Mouse (Mus musculus): Measurements from ENCODE around the gene Apex1. TPM values are rescaled to one million over a fixed set of nuclear protein-coding genes. Genes with fewer than 3 reads are reported as not detected.
"Not testable (repeated sequence)": the region's sequence is repeated elsewhere in the genome, so short reads cannot be mapped to it uniquely, and the experiment has no call there.

Apex1 gene
- total RNA-seq, 1 experiment from 2014 or later: 222 TPM

- ATAC-seq (replicated peaks; ENCODE audit: low read depth, poor library complexity, severe bottlenecking): no peak
Measured at GRCm38 (mm10) chr14:50968216-50968980, 43.6 kb downstream of the Apex1 start.

- no peak for ATAC-seq (replicated peaks; ENCODE audit: low read depth, poor library complexity, severe bottlenecking)
Measured at GRCm38 (mm10) chr14:50969041-50969440, 44.3 kb downstream of the Apex1 start.

GRCm38 (mm10) chr14:50969558-50970544, 45.1 kb downstream of the Apex1 start:
- ATAC-seq (replicated peaks; ENCODE audit: low read depth, poor library complexity, severe bottlenecking): peak; percentile 77

GRCm38 (mm10) chr14:50970822-50971221, 46.1 kb downstream of the Apex1 start:
- peak; percentile 42 for ATAC-seq (replicated peaks; ENCODE audit: low read depth, poor library complexity, severe bottlenecking)

- ATAC-seq (replicated peaks; ENCODE audit: low read depth, poor library complexity, severe bottlenecking): not testable (repeated sequence)
Measured at GRCm38 (mm10) chr14:50973054-50973453, 48.3 kb downstream of the Apex1 start.

GRCm38 (mm10) chr14:50973700-50974099, 48.9 kb downstream of the Apex1 start:
- ATAC-seq (replicated peaks; ENCODE audit: low read depth, poor library complexity, severe bottlenecking): no peak

GRCm38 (mm10) chr14:50975001-50975400, 50.2 kb downstream of the Apex1 start:
- ATAC-seq (replicated peaks; ENCODE audit: low read depth, poor library complexity, severe bottlenecking): no peak

- ATAC-seq (replicated peaks; ENCODE audit: low read depth, poor library complexity, severe bottlenecking): no peak
Measured at GRCm38 (mm10) chr14:50976674-50977073, 51.9 kb downstream of the Apex1 start.

Other genes with a start within 250 kb of the Apex1 start
- gene Olfr747, start 231.8 kb upstream of the Apex1 start, total RNA-seq (2017): not detected in 2 replicates
- gene Olfr748, start 217.6 kb upstream of the Apex1 start, total RNA-seq (2017): not detected in 2 replicates
- gene Olfr749, start 179.9 kb upstream of the Apex1 start, total RNA-seq (2017): not detected in 2 replicates
- gene Ttc5, start 139.4 kb upstream of the Apex1 start, total RNA-seq (2017): 34.8 and 38.3 TPM in 2 replicates
- not detected in 2 replicates for gene Ccnb1ip1, start 117.2 kb upstream of the Apex1 start, total RNA-seq (2017)
- 79.1 and 92.3 TPM in 2 replicates for gene Parp2, start 117.1 kb upstream of the Apex1 start, total RNA-seq (2017)
- 12.7 and 19.3 TPM in 2 replicates for gene Tep1, start 54.4 kb upstream of the Apex1 start, total RNA-seq (2017)
- gene Klhl33, start 27.5 kb upstream of the Apex1 start, total RNA-seq (2017): 0.32 TPM in 1 of 2 replicates, not detected in the other
- 110 and 124 TPM in 2 replicates for gene Osgep, start 75 bp upstream of the Apex1 start, total RNA-seq (2017)
- gene Pip4p1, start 5.9 kb downstream of the Apex1 start, total RNA-seq (2017): 15.6 and 17.3 TPM in 2 replicates
- 144 and 156 TPM in 2 replicates for gene Pnp, start 6.1 kb downstream of the Apex1 start, total RNA-seq (2017)
- 34.9 and 44.0 TPM in 2 replicates for gene Gm49342, start 19.5 kb downstream of the Apex1 start, total RNA-seq (2017)
- gene Pnp2, start 31.0 kb downstream of the Apex1 start, total RNA-seq (2017): 1.5 and 5.4 TPM in 2 replicates
- gene Rnase10, start 82.8 kb downstream of the Apex1 start, total RNA-seq (2017): not detected in 2 replicates
- not detected in 2 replicates for gene Rnase9, start 116.9 kb downstream of the Apex1 start, total RNA-seq (2017)
- gene Rnase11, start 125.2 kb downstream of the Apex1 start, total RNA-seq (2017): not detected in 2 replicates
- gene Rnase12, start 132.7 kb downstream of the Apex1 start, total RNA-seq (2017): not detected in 2 replicates
- not detected in 2 replicates for gene Olfr750, start 149.5 kb downstream of the Apex1 start, total RNA-seq (2017)
- 0.82 and 2.5 TPM in 2 replicates for gene Rnase4, start 166.1 kb downstream of the Apex1 start, total RNA-seq (2017)
- 1.1 TPM in 1 of 2 replicates, not detected in the other for gene Ang, start 166.2 kb downstream of the Apex1 start, total RNA-seq (2017)
- gene Eddm3b, start 189.5 kb downstream of the Apex1 start, total RNA-seq (2017): not detected in 2 replicates
- gene Rnase6, start 198.9 kb downstream of the Apex1 start, total RNA-seq (2017): 49.7 and 62.1 TPM in 2 replicates
- gene Rnase1, start 221.8 kb downstream of the Apex1 start, total RNA-seq (2017): not detected in 2 replicates
- gene Rnase2b, start 237.3 kb downstream of the Apex1 start, total RNA-seq (2017): not detected in 2 replicates

Measured in common myeloid progenitor, adult 5-6 weeks (primary cell).